Mouse (Mus musculus) megakaryocyte, embryonic 14.5 days (primary cell): ENCODE measurements around the gene Prr3.

Experiments
- FLI1 ChIP-seq: IDR thresholded peaks from 2 replicates; pipeline ENCODE4 v1.6.1; 2012; ENCODE audit warnings: low read length, inconsistent platforms, mixed read lengths
- GATA1 ChIP-seq: IDR thresholded peaks from 3 replicates; pipeline ENCODE4 v1.6.1; 2012; ENCODE audit warnings: mixed read lengths, low read length, inconsistent platforms, borderline replicate concordance

DNA sequence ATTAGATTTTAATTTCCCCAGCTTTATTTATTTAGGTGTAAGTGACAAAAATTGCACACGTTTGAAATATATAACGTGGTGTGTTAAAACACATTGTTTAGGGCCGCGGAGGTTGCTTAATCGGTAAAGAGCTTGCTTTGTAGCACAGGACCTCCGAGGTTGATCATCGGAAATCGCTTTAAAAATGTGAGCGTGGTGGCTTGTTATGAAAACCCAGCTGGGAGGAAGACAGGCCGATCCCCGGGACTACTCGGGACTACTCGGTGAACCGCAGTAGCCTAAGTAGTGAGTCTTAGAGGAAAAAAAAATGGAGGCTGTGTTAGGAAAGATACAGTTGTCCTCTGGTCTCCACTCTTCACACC, 14.8 kb upstream of the Prr3 start:
- no peak for TF ChIP-seq GATA1
- TF ChIP-seq FLI1, result no peak
